Mouse (Mus musculus): ENCODE measurements at regions not wholly inside any gene's neighbourhood (a gene's known extent, or its start where the extent isn't known, plus 50 kb on each side); places are given as distances from the start of the nearest gene placed in this dataset.
"Not testable (repeated sequence)": the region's sequence is repeated elsewhere in the genome, so short reads cannot be mapped to it uniquely, and the experiment has no call there.

GRCm38 (mm10) chr17:16997241-16997640 is 66.7 kb upstream of the Zfp960 start:
- TF ChIP-seq HCFC1 (IDR thresholded peaks at IDR 0.05; ENCODE audit: borderline replicate concordance, insufficient read depth, low read length); ZC3H11A (IDR thresholded peaks at IDR 0.05; ENCODE audit: borderline replicate concordance, low read depth, low read length); MAFK (IDR thresholded peaks at IDR 0.05; ENCODE audit: insufficient read depth, low read depth, low read length): not testable (repeated sequence)

Data from ES-E14 (cell line).